Mouse (Mus musculus): Measurements from ENCODE around the gene Med11. TPM values are rescaled to one million over a fixed set of nuclear protein-coding genes. Genes with fewer than 3 reads are reported as not detected.

Gene Med11
- polyA plus RNA-seq, 1 experiment from 2014 or later = 44.6 TPM

- Histone ChIP-seq H3K4me3 (no peak overlapping the region), H3K9me3 (replicated peaks) (no peaks in the 10 kb centered on the region; the same call in 1 of the 2 replicates), H3K27me3 (ENCODE audit: low read depth, poor library complexity, severe bottlenecking) (no peaks in the 10 kb centered on the region), H3K36me3 (no peaks in the 10 kb centered on the region), H3K4me1 (no peaks in the 10 kb centered on the region), H3K27ac (replicated peaks) (no peak overlapping the region)
- 83% methylated on average over 3 of the region's 3 CpGs for whole genome bisulfite sequencing
- DNase-seq (ENCODE audit: low spot score) = no peak
These were observed 37.4 kb downstream of the Med11 start for GRCm38 (mm10) chr11:70489138-70489537.

GRCm38 (mm10) chr11:70489684-70490083 is 38.0 kb downstream of the Med11 start:
- no peak for DNase-seq (ENCODE audit: low spot score)
- no peaks in the 10 kb centered on the region for H3K4me1 ChIP-seq
- no peak overlapping the region for H3K4me3 ChIP-seq
- WGBS = 89% methylated on average over 6 of the region's 6 CpGs
- no peaks in the 10 kb centered on the region; the same call in 1 of the 2 replicates for H3K9me3 ChIP-seq (replicated peaks)
- no peaks in the 10 kb centered on the region for H3K36me3 ChIP-seq
- H3K27me3 ChIP-seq (ENCODE audit: low read depth, poor library complexity, severe bottlenecking) = no peaks in the 10 kb centered on the region
- no peak overlapping the region for H3K27ac ChIP-seq (replicated peaks)

GRCm38 (mm10) chr11:70499566-70500475 is 48.1 kb downstream of the Med11 start:
- no peak for DNase-seq (ENCODE audit: low spot score)
- H3K27me3 ChIP-seq (ENCODE audit: low read depth, poor library complexity, severe bottlenecking) = peaks cover under 1% of the 10 kb centered on the region; the same call in 1 of the 2 replicates
- 77% methylated on average over 14 of the region's 14 CpGs for WGBS

GRCm38 (mm10) chr11:70500476-70500812 is 48.7 kb downstream of the Med11 start:
- H3K36me3 ChIP-seq = no peaks in the 10 kb centered on the region
- H3K4me1 ChIP-seq = no peaks in the 10 kb centered on the region
- H3K27me3 ChIP-seq (ENCODE audit: low read depth, poor library complexity, severe bottlenecking) = peaks cover 6% of the 10 kb centered on the region; the same call in 1 of the 2 replicates
- WGBS = 97% methylated on average over 1 of the region's 1 CpGs
- H3K27ac ChIP-seq (replicated peaks) = no peak overlapping the region
- H3K9me3 ChIP-seq (replicated peaks) = no peaks in the 10 kb centered on the region
- H3K4me3 ChIP-seq = no peak overlapping the region
- DNase-seq (ENCODE audit: low spot score) = no peak

More at GRCm38 (mm10) chr11:70499566-70500475, 48.1 kb downstream of the Med11 start:
- Histone ChIP-seq H3K4me1 (no peaks in the 10 kb centered on the region), H3K9me3 (replicated peaks) (no peaks in the 10 kb centered on the region), H3K36me3 (no peaks in the 10 kb centered on the region), H3K4me3 (no peak overlapping the region), H3K27ac (replicated peaks) (no peak overlapping the region)

GRCm38 (mm10) chr11:70502018-70502417 is 50.3 kb downstream of the Med11 start:
- Histone ChIP-seq H3K27me3 (ENCODE audit: low read depth, poor library complexity, severe bottlenecking) (peaks cover 6% of the 10 kb centered on the region; the same call in 1 of the 2 replicates), H3K27ac (replicated peaks) (no peak overlapping the region), H3K9me3 (replicated peaks) (no peaks in the 10 kb centered on the region), H3K4me1 (no peaks in the 10 kb centered on the region), H3K4me3 (no peak overlapping the region), H3K36me3 (no peaks in the 10 kb centered on the region)
- WGBS = 77% methylated on average over 3 of the region's 3 CpGs
- DNase-seq (ENCODE audit: low spot score) = no peak

Small RNAs within 50 kb of the gene (microRNA-seq; reads per million reads assigned to microRNA genes)
- not detected for gene Mir7115

Other genes starting within 250 kb of the Med11 start
- gene Slc16a11, start 239.2 kb upstream of the Med11 start, polyA plus RNA-seq (2016; fragmentation: Nextera tagmentation; extraction: Ambion mirVana) = 1.2 and 1.3 TPM in 2 replicates
- gene Slc16a13, start 230.9 kb upstream of the Med11 start, polyA plus RNA-seq (2016; fragmentation: Nextera tagmentation; extraction: Ambion mirVana) = 16.0 and 18.9 TPM in 2 replicates
- 4.8 and 5.0 TPM in 2 replicates for gene Bcl6b, start 222.1 kb upstream of the Med11 start, polyA plus RNA-seq (2016; fragmentation: Nextera tagmentation; extraction: Ambion mirVana)
- gene 0610010K14Rik, start 214.0 kb upstream of the Med11 start, polyA plus RNA-seq (2016; fragmentation: Nextera tagmentation; extraction: Ambion mirVana) = 241 and 244 TPM in 2 replicates
- 9.6 and 10.7 TPM in 2 replicates for gene Gm21988, start 212.1 kb upstream of the Med11 start, polyA plus RNA-seq (2016; fragmentation: Nextera tagmentation; extraction: Ambion mirVana)
- 104 and 128 TPM in 2 replicates for gene Rnasek, start 212.1 kb upstream of the Med11 start, polyA plus RNA-seq (2016; fragmentation: Nextera tagmentation; extraction: Ambion mirVana)
- gene Alox12, start 196.6 kb upstream of the Med11 start, polyA plus RNA-seq (2016; fragmentation: Nextera tagmentation; extraction: Ambion mirVana) = 2.5 TPM in 2 replicates
- not detected in 2 replicates for gene Alox12e, start 129.3 kb upstream of the Med11 start, polyA plus RNA-seq (2016; fragmentation: Nextera tagmentation; extraction: Ambion mirVana)
- gene Alox15, start 99.9 kb upstream of the Med11 start, polyA plus RNA-seq (2016; fragmentation: Nextera tagmentation; extraction: Ambion mirVana) = 0.26 TPM in 1 of 2 replicates, not detected in the other
- 52.2 and 53.2 TPM in 2 replicates for gene Pelp1, start 41.9 kb upstream of the Med11 start, polyA plus RNA-seq (2016; fragmentation: Nextera tagmentation; extraction: Ambion mirVana)
- 28.3 and 37.4 TPM in 2 replicates for gene Arrb2, start 19.3 kb upstream of the Med11 start, polyA plus RNA-seq (2016; fragmentation: Nextera tagmentation; extraction: Ambion mirVana)
- 0.14 and 0.40 TPM in 2 replicates for gene Zmynd15, start 7.5 kb downstream of the Med11 start, polyA plus RNA-seq (2016; fragmentation: Nextera tagmentation; extraction: Ambion mirVana)
- 0.46 and 0.63 TPM in 2 replicates for gene Cxcl16, start 8.1 kb downstream of the Med11 start, polyA plus RNA-seq (2016; fragmentation: Nextera tagmentation; extraction: Ambion mirVana)
- 0.22 TPM in 1 of 2 replicates, not detected in the other for gene Tm4sf5, start 53.3 kb downstream of the Med11 start, polyA plus RNA-seq (2016; fragmentation: Nextera tagmentation; extraction: Ambion mirVana)
- gene Vmo1, start 62.7 kb downstream of the Med11 start, polyA plus RNA-seq (2016; fragmentation: Nextera tagmentation; extraction: Ambion mirVana) = not detected in 2 replicates
- 0.15 and 0.25 TPM in 2 replicates for gene Gltpd2, start 67.3 kb downstream of the Med11 start, polyA plus RNA-seq (2016; fragmentation: Nextera tagmentation; extraction: Ambion mirVana)
- gene Psmb6, start 73.4 kb downstream of the Med11 start, polyA plus RNA-seq (2016; fragmentation: Nextera tagmentation; extraction: Ambion mirVana) = 1,085 and 1,129 TPM in 2 replicates
- not detected in 2 replicates for gene Gm40193, start 81.0 kb downstream of the Med11 start, polyA plus RNA-seq (2016; fragmentation: Nextera tagmentation; extraction: Ambion mirVana)
- gene Pld2, start 88.1 kb downstream of the Med11 start, polyA plus RNA-seq (2016; fragmentation: Nextera tagmentation; extraction: Ambion mirVana) = 3.5 and 4.1 TPM in 2 replicates
- 10.3 and 12.6 TPM in 2 replicates for gene Mink1, start 111.0 kb downstream of the Med11 start, polyA plus RNA-seq (2016; fragmentation: Nextera tagmentation; extraction: Ambion mirVana)
- gene 4930544D05Rik, start 163.9 kb downstream of the Med11 start, polyA plus RNA-seq (2016; fragmentation: Nextera tagmentation; extraction: Ambion mirVana) = not detected in 2 replicates
- not detected in 2 replicates for gene Chrne, start 167.3 kb downstream of the Med11 start, polyA plus RNA-seq (2016; fragmentation: Nextera tagmentation; extraction: Ambion mirVana)
- gene Gp1ba, start 187.2 kb downstream of the Med11 start, polyA plus RNA-seq (2016; fragmentation: Nextera tagmentation; extraction: Ambion mirVana) = 0.44 and 0.48 TPM in 2 replicates
- 85.6 and 96.3 TPM in 2 replicates for gene Rnf167, start 195.3 kb downstream of the Med11 start, polyA plus RNA-seq (2016; fragmentation: Nextera tagmentation; extraction: Ambion mirVana)
- 142 and 149 TPM in 2 replicates for gene Slc25a11, start 195.6 kb downstream of the Med11 start, polyA plus RNA-seq (2016; fragmentation: Nextera tagmentation; extraction: Ambion mirVana)
- 1,553 and 1,733 TPM in 2 replicates for gene Pfn1, start 202.7 kb downstream of the Med11 start, polyA plus RNA-seq (2016; fragmentation: Nextera tagmentation; extraction: Ambion mirVana)
- 22.6 and 32.8 TPM in 2 replicates for gene Eno3, start 205.3 kb downstream of the Med11 start, polyA plus RNA-seq (2016; fragmentation: Nextera tagmentation; extraction: Ambion mirVana)
- gene Spag7, start 217.5 kb downstream of the Med11 start, polyA plus RNA-seq (2016; fragmentation: Nextera tagmentation; extraction: Ambion mirVana) = 186 TPM in 2 replicates
- 9.8 and 12.4 TPM in 2 replicates for gene Camta2, start 236.2 kb downstream of the Med11 start, polyA plus RNA-seq (2016; fragmentation: Nextera tagmentation; extraction: Ambion mirVana)
- gene Inca1, start 248.2 kb downstream of the Med11 start, polyA plus RNA-seq (2016; fragmentation: Nextera tagmentation; extraction: Ambion mirVana) = 1.00 and 1.3 TPM in 2 replicates
- 1.8 and 2.0 TPM in 2 replicates for gene Kif1c, start 248.6 kb downstream of the Med11 start, polyA plus RNA-seq (2016; fragmentation: Nextera tagmentation; extraction: Ambion mirVana)